Mouse (Mus musculus) right cerebral cortex, postnatal 36 days (tissue): Measurements from ENCODE around the gene Epha1.
A peak's percentile ranks its signal among the peaks of the same experiment; 100 is the strongest.

Experiments
- DNase-seq, 2 experiments: peaks; one replicate each; pipeline ENCODE4 v3.0.0; 2022; ENCODE audit warnings: low spot score in 2 of 2, mixed read lengths in 1 of 2

The Epha1 gene

GRCm38 (mm10) chr6:42354076-42355019 lies 18.7 kb downstream of the Epha1 start:
- DNase-seq = no peak

DNA sequence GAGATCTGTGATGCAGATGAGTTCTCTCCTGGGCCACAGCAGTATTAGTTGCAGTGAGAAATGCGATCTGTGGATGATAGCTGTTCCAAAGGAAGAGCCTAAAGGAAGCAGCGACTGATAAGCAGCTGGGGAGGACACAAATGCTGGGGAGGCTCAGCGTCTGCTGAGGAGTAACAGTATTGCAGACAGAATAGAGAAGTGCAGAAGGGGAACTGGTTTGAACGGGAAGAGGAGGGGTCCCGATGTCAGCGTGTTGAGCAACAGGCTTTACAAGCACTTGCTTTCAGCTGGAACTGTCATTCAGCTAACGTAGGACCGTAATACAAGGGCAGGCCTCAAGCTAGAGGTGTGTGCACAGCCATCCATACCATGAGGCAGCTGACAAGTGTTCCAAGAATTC lies 19.9 kb downstream of the Epha1 start:
- DNase-seq = no peak

DNA sequence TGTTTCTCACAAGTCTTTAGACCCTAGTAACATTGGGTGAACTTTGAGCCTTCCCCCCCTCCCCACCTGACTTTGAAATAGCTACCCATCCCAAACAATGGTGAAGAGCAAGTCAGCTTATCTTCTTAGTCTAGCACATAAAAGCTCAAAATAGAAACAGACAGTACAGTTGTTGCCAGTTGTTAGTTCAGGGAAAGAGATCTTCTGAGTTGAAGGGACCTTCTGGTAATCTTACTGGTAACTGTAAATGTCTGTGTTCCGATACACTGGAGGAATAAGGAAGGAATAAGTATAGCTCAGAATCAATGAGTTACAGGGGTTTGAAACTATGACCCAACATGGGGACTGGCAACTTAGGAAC lies 20.6 kb downstream of the Epha1 start:
- no peak for DNase-seq

DNA sequence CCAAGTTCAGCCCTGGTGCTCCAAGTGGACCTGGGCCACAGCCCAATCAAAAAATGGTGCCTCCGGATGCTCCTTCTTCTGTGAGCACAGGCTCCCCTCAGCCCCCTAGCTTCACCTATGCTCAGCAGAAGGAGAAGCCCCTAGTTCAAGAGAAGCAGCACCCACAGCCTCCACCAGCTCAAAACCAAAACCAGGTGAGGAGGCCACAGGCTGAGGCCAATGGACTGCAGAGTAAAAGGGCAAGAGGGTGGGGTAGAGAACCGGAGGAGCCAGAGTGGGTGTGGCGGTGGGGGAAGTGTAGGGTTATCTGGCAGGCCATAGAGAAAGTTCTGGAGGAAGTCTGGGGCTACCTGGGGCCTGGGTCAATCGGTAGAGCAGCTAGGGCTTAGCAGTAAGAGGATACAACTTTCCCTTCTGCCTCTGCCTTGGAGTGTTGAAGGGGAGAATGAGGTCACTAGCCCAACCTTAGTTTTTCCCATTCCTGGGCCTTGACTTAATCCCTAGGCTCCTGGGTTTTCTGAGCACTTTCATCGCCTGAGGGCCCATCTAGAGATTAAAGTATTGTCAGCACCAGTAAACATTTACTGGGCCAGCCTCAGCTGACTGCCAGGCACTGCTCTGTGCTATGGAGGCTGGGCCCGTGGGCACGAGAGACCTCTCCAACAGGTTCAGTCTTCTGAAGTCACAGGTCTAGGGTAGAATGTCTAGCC lies 21.1 kb downstream of the Epha1 start:
- DNase-seq = no peak

DNA sequence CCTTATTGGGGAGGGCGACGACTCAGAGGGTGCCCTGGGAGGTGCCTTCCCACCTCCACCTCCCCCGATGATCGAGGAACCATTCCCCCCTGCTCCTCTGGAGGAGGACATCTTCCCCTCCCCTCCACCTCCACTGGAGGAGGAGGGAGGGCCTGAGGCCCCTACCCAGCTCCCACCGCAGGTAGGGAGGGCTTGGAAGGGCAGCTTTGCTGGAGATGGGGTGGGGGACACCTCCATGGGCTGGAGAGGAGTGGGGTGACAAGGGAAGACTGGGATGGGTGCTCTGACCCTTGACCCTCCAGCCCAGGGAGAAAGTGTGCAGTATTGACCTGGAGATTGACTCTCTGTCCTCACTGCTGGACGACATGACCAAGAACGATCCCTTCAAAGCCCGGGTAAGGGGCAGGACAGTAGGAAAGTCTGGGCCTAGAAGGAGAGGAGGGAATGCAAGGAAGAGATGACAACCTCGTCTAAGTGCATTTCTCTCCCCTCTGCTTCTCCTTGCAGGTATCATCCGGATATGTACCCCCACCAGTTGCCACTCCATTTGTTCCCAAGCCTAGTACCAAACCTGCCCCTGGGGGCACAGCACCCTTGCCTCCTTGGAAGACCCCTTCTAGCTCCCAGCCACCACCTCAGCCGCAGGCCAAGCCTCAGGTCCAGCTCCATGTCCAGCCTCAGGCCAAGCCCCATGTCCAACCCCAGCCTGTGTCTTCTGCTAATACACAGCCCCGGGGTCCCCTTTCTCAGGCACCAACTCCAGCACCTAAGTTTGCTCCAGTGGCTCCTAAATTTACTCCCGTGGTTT lies 21.9 kb downstream of the Epha1 start:
- DNase-seq = no peak

GRCm38 (mm10) chr6:42350021-42350967 lies 22.8 kb downstream of the Epha1 start:
- peak; percentile 62 to 66 for DNase-seq

- peak; percentile 69 to 77 for DNase-seq
Observed at GRCm38 (mm10) chr6:42349426-42350020, 23.5 kb downstream of the Epha1 start, which contains the start of gene Zyx. Zyx (plus strand) TSS chr6:42349630.

DNA sequence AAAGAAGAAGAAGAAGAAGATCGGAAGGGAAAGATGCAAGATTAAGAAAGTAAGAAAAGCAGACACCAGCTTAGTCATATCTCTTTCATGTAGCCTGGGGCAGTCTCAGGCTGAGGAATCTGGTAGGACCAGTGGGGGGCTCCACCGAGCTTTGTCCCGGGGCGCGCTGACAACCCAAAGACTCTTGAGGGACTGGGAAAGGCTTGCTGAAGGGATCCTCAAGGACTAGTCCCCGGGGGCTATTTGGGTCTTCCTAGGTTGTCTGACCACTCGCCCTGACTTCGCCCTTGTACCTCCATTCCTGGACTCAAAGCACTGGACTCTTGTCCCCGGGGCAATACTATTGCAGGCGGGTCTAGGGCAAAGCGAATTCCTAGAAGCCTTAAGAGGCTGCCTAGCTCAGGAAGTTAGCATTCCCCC lies 24.1 kb downstream of the Epha1 start:
- DNase-seq = peak; percentile 56

DNA sequence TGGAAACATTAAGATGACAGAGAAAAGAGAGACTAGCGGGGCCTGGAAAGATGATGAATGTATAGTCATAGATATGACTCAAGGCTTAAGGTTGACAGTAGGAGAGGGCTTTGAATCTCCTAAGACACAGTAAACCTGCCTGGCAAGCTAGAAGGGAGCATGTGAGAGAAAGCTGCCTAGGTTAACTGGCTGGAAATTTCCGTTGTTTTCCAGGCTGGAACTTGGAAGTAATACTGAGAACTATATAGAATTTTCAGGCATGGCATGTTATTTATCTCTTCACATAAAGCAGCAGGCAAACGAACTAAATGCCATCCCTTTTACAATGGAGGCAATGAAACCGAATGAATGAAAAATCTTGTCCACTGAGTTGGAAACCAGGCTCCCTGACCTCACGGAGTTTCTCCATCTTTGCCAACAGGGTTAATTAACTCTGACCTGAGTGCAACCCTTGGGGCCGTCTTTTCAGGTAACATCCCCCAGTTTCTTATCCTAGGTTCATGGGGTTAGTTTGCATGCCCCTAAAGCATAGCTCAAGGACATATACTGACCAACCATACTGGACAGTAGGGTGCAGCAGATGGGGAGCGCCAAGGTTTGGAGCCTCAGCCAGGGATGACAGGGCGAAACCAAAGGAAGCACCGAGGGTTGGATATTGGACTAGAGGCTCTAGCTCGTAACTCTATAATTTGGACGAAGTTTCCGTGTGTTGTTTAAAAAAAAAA lies 24.6 kb downstream of the Epha1 start:
- DNase-seq = no peak

GRCm38 (mm10) chr6:42344255-42344654 lies 28.8 kb downstream of the Epha1 start:
- DNase-seq = no peak

- DNase-seq = no peak
Observed at GRCm38 (mm10) chr6:42343361-42344120, 29.5 kb downstream of the Epha1 start.

DNA sequence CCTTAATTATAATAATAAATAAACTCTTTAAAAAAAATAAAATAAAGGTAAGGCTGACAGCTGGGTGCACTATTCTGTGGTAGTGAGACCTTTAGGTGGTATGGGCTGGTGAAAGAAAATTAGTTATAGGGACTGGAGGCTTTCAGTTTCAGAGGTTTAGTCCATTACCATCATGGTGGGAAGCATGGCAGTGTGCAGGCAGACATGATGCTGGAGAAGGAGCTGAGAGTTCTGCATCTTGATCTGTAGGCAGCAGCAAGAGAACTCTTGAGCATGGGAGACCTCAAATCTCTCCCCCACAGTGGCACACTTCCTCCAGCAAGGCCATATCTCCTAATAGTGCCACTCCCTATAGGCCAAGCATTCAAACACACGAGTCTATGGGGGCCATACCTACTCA lies 30.9 kb downstream of the Epha1 start:
- DNase-seq = no peak

DNA sequence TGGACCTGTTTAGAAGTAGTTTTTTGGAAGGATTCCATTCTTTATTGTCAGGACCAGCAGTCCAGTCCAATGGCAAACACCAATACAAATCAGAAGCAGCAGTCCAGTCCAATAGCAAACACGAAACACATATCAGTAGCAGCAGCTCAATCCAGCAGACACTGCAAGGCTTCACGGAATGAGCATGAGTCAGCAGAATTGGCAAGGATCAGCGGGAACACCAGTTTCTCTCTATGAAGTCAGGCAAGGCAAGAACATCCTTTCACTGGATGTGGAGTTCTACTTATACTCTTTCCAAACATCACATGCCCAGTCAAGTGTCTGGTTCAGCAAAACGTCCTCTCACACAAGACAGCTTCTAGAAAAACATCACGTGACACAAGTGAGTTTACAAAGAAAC lies 33.1 kb downstream of the Epha1 start:
- no peak for DNase-seq

- DNase-seq = no peak
Observed at GRCm38 (mm10) chr6:42339189-42339588, 33.9 kb downstream of the Epha1 start.

DNA sequence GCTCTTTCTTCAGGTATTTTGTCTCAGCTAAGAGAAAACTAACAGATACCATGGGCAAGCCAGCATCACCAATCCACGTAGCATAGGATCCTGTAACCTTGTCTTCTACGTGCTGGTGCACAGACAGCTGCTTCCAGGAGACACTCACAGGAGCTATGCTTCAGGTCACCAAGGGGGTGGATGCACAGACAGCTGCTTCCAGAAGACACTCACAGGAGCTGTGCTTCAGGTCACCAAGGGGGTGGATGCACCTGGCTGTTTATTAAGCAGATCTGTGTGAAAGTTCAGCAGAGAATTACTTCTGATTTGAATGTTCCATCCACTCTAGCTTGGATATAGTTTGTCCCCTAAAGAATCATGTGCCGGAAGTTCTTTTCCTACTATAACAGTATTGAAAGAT lies 42.1 kb downstream of the Epha1 start:
- DNase-seq = no peak

- no peak for DNase-seq
Observed at GRCm38 (mm10) chr6:42330216-42330615, 42.9 kb downstream of the Epha1 start.

- no peak for DNase-seq
Observed at GRCm38 (mm10) chr6:42328757-42329156, 44.3 kb downstream of the Epha1 start.

DNA sequence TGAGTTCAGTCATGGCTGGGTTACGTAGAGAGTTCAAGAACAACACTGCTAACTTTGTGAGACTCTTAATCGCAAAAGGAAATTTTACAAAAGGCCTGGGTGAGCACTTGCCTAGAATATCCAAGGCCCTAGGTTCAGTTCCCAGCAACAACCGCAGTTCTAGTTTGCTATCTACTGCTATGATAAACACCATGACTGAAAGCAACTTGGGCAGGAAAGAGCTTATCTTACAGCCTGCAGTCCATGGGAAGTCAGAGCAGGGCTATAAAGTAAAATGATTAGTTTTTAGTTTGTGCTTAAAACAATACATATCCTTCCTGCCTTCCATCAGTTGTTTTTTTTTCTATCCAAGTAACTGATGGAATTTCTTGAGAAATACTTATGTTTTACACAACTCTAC lies 46.6 kb downstream of the Epha1 start:
- DNase-seq = no peak

DNA sequence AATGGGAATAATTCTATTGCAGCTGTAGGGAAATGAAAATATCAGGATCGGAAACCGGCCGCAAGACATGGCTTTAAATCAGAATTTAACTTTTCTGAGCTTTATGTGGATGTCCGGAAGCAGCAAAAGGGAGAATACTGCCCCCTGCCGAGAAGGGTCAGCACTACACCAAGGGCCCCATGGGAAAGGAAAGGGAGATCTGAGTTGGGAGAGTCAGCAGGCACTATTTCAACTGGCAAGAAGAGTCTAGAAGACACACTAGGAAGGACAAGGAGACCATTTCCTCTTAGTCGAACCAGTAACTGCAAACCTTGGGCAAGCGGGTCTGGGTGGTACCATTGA lies 47.8 kb downstream of the Epha1 start:
- peak; percentile 72 to 76 for DNase-seq
